Mouse (Mus musculus) inflammation-experienced regulatory T-cells (primary cell): ENCODE results near the gene Creb3l4. TPM values are rescaled to one million over a fixed set of nuclear protein-coding genes. Genes with fewer than 3 reads are reported as not detected.

Source experiments
- polyA plus RNA-seq, 2 experiments: library from polyadenylated mRNA; unstranded; fragments of 100-300 nt; shearing (Covaris generic); gene quantifications; one replicate each; pipeline ENCODE4 v1.2.1; 2017

Creb3l4 gene
- polyA plus RNA-seq: under 1 TPM; 0.11 to 0.97 TPM

GRCm38 (mm10) chr3:90242984-90243775, at the start of gene Creb3l4:
Creb3l4 (minus strand) TSS chr3:90243512.

GRCm38 (mm10) chr3:90292345-90293275, 49.3 kb upstream of the Creb3l4 start, which contains the start of gene Gatad2b:
Gatad2b (plus strand) TSS chr3:90293178.

DNA sequence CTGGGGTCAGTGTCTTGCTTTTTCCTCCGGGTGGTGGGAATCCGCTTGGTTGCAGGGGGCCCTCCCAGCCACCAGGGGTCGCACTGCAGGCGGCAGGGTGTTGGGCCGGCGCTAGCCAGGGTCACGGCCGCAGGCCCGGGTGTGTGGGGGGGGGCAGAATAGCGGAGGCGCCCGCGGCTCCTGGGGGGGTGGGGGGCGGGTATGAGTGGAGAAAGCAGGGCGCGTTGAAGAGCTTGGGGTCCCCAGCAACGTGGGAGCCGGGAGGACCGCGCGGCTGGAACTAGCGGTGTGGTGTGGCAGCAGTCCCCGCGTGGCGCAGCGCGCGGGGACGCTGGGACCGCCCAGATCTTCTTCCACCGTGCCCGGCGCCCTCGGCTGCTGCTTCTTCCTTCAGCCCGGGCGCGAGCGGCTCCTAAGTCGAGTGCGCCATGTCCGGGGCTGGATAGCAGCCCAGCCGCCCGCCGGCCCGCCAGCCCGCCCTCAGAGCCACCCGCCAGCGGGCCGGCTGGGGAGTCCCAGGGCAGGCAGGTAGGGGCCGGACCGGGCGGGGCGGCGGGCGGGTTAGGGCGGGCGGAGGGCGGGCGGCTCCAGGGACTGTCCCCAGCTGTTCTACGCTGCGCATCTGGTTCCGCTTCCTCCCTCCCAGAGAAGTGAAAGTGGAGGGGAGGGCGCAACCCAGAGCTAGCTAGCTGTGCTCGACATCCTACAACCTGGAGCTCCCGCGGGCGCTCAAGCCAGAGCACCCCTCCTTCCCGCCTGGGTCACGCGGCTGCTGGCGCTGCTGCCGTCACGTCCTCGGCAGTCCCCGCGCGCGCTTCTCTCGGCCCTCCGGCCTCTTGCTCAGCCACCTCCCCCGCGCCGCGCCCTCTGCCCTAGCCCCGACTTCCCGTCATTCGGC, 22.0 kb upstream of the Creb3l4 start, which contains the start of gene Dennd4b:
Gene Dennd4b, plus strand, starts transcription at position 152 of the 898 bp plus-strand sequence.

GRCm38 (mm10) chr3:90253653-90254418, 10.5 kb upstream of the Creb3l4 start, which contains the start of gene Crtc2:
Crtc2 (plus strand) TSS chr3:90254163.

GRCm38 (mm10) chr3:90247960-90248745, 4.8 kb upstream of the Creb3l4 start, which contains the start of gene Slc39a1:
Slc39a1 (plus strand) TSS chr3:90248172.

DNA sequence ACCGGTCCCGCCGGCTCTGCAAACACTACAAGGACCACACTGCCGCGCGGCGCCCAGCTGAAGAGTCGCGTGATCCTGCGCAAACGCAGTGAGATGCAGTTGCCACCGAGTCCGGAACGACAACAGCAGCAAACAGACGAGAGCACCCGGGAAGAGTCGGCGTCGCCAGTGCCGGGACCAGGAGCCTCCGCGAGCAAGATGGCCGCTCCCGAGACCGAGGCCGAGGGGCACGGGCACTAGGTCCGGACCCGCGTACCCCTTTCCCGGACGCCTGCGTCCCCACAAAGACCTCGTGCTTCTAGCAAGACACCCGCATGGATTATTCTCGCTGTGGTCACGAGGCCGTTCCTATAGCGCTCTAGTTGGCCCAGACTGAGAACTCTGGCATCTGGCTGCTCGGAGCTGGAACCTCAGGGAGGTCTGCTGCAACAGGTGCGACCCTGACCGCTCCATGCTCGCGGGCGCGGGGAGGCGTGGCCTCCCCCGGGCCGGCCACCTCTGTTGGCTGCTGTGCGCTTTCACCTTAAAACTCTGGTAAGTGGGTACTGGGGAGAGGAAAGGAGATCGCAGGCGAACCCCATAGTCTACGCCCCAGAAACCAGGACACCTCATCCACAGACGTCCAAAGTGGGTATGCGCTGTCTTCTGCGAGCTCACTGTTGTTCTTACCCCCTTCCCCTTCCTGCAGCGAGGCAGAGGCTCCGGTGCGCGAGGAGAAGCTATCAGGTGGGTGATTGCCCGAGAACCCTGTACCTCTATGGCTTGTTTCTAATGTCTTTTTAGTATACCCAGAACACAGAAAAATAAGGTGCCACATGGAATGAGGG, 11.6 kb downstream of the Creb3l4 start, which contains the start of gene Jtb:
Gene Jtb, plus strand, starts transcription at position 91 of the 827 bp plus-strand sequence.

DNA sequence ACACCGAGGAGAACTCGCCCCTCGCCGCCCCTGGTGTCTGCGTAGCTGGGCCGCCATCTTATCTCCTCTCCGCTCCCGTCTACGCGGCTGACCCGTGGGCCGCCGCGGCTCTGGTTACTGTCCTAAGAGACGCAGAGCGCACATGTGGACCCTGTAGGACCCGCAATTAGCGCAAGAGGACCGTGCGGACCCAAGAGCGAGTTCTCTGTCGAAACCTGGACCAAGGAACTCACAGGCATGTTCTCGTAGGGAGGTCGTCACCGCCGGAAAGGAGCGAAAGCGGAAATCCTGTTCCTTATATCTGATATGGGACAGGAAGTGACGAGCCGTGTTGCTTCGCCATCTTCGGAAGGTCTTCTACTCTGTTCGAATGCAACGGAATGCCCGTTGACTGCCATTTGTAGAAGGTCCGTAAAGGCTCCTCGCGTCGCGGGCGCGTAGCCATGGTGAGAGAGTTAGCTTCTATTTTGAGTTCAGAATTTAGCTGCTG, 29.9 kb downstream of the Creb3l4 start, which contains the start of the genes Rps27 and Rab13:
Gene Rps27, minus strand, starts transcription at position 275 of the 490 bp plus-strand sequence.
Gene Rab13, plus strand, starts transcription at position 319 of the 490 bp plus-strand sequence.

Other genes with a start within 250 kb of the Creb3l4 start
- 10 to 100 TPM; 97.9 to 98.2 TPM for gene Hax1, start 244.7 kb downstream of the Creb3l4 start, polyA plus RNA-seq
- 100 to 1,000 TPM; 136 to 148 TPM for gene 4933434E20Rik, start 191.9 kb downstream of the Creb3l4 start, polyA plus RNA-seq
- gene Ubap2l, start 190.9 kb downstream of the Creb3l4 start, polyA plus RNA-seq: 100 to 1,000 TPM; 178 to 194 TPM
- gene Tpm3, start 170.9 kb downstream of the Creb3l4 start, polyA plus RNA-seq: 100 to 1,000 TPM; 802 to 914 TPM
- gene Nup210l, start 139.4 kb downstream of the Creb3l4 start, polyA plus RNA-seq: under 1 TPM; 0.25 to 0.93 TPM
- 1,000 to 10,000 TPM; 1,816 to 2,019 TPM for gene Rps27, start 29.9 kb downstream of the Creb3l4 start, polyA plus RNA-seq
- 1 to 10 TPM in 1 of 2 experiments, under 1 TPM in 1; 0.28 to 1.3 TPM for gene Rab13, start 29.8 kb downstream of the Creb3l4 start, polyA plus RNA-seq
- gene Jtb, start 11.9 kb downstream of the Creb3l4 start, polyA plus RNA-seq: 100 to 1,000 TPM; 155 to 161 TPM
- gene Slc39a1, start 4.7 kb upstream of the Creb3l4 start, polyA plus RNA-seq: 1 to 10 TPM; 1.7 to 2.8 TPM
- gene Crtc2, start 10.7 kb upstream of the Creb3l4 start, polyA plus RNA-seq: 100 to 1,000 TPM; 104 to 113 TPM
- 10 to 100 TPM; 45.9 to 50.2 TPM for gene Dennd4b, start 21.7 kb upstream of the Creb3l4 start, polyA plus RNA-seq
- 10 to 100 TPM in 1 of 2 experiments, 1 to 10 TPM in 1; 7.6 to 10.6 TPM for gene Gatad2b, start 49.7 kb upstream of the Creb3l4 start, polyA plus RNA-seq
- gene Slc27a3, start 146.4 kb upstream of the Creb3l4 start, polyA plus RNA-seq: under 1 TPM; 0.08 to 0.33 TPM
- 10 to 100 TPM; 32.8 to 39.6 TPM for gene Ints3, start 190.1 kb upstream of the Creb3l4 start, polyA plus RNA-seq
- gene Npr1, start 222.4 kb upstream of the Creb3l4 start, polyA plus RNA-seq: not detected
- 100 to 1,000 TPM in 1 of 2 experiments, 10 to 100 TPM in 1; 93.1 to 102 TPM for gene Ilf2, start 232.6 kb upstream of the Creb3l4 start, polyA plus RNA-seq
- gene Snapin, start 247.5 kb upstream of the Creb3l4 start, polyA plus RNA-seq: 10 to 100 TPM; 97.5 to 99.8 TPM